Mouse (Mus musculus): ENCODE results near the gene Sept1. TPM values are rescaled to one million over a fixed set of nuclear protein-coding genes. Genes with fewer than 3 reads are reported as not detected.

Sept1 gene
- total and polyA plus RNA-seq, 2 experiments: 1.5 to 4.0 TPM

GRCm38 (mm10) chr7:127214981-127215871 is 17.7 kb downstream of the Sept1 start:
- Histone ChIP-seq H3K4me3 (ENCODE audit: insufficient read depth, low read depth, low read length) (peak overlapping the region; percentile 47), H3K27ac (replicated peaks; ENCODE audit: insufficient read depth, low read depth, low read length) (no peak overlapping the region), H3K9ac (ENCODE audit: low read depth, low read length) (peak overlapping the region; percentile 45), H3K79me2 (ENCODE audit: control insufficient read depth, insufficient read depth, low read length) (no peaks in the 10 kb centered on the region), H3K36me3 (ENCODE audit: control insufficient read depth, insufficient read depth, low read length) (no peaks in the 10 kb centered on the region), H3K4me1 (ENCODE audit: control insufficient read depth, insufficient read depth, low read length) (no peaks in the 10 kb centered on the region), H3K27me3 (ENCODE audit: control insufficient read depth, insufficient read depth, low read length) (no peaks in the 10 kb centered on the region)
- 25% methylated on average over 33 of the region's 33 CpGs for WGBS
- TF ChIP-seq POLR2A (IDR thresholded peaks at IDR 0.05; ENCODE audit: extremely low read depth, insufficient read depth, low read length): no peak
- TF ChIP-seq CTCF (IDR thresholded peaks at IDR 0.05; ENCODE audit: low read depth, low read length): peak; percentile 91
- DNase-seq (ENCODE audit: extremely low read depth, low read depth, low spot score): peak; percentile 58

GRCm38 (mm10) chr7:127214521-127214920 is 18.4 kb downstream of the Sept1 start:
- Histone ChIP-seq H3K27me3 (ENCODE audit: control insufficient read depth, insufficient read depth, low read length) (no peaks in the 10 kb centered on the region), H3K4me3 (ENCODE audit: insufficient read depth, low read depth, low read length) (peak overlapping the region; percentile 12; the same call in 1 of the 2 replicates), H3K36me3 (ENCODE audit: control insufficient read depth, insufficient read depth, low read length) (no peaks in the 10 kb centered on the region), H3K9ac (ENCODE audit: low read depth, low read length) (peak overlapping the region; percentile 7; the same call in 1 of the 2 replicates), H3K27ac (replicated peaks; ENCODE audit: insufficient read depth, low read depth, low read length) (no peak overlapping the region), H3K79me2 (ENCODE audit: control insufficient read depth, insufficient read depth, low read length) (no peaks in the 10 kb centered on the region), H3K4me1 (ENCODE audit: control insufficient read depth, insufficient read depth, low read length) (no peaks in the 10 kb centered on the region)
- TF ChIP-seq CTCF (IDR thresholded peaks at IDR 0.05; ENCODE audit: low read depth, low read length) (no peak), POLR2A (IDR thresholded peaks at IDR 0.05; ENCODE audit: extremely low read depth, insufficient read depth, low read length) (no peak)
- 72% methylated on average over 21 of the region's 21 CpGs for WGBS
- DNase-seq (ENCODE audit: extremely low read depth, low read depth, low spot score): no peak

- Histone ChIP-seq H3K4me3 (ENCODE audit: insufficient read depth, low read depth, low read length) (no peak overlapping the region), H3K27me3 (ENCODE audit: control insufficient read depth, insufficient read depth, low read length) (no peaks in the 10 kb centered on the region), H3K36me3 (ENCODE audit: control insufficient read depth, insufficient read depth, low read length) (no peaks in the 10 kb centered on the region), H3K9ac (ENCODE audit: low read depth, low read length) (no peak overlapping the region), H3K4me1 (ENCODE audit: control insufficient read depth, insufficient read depth, low read length) (no peaks in the 10 kb centered on the region), H3K27ac (replicated peaks; ENCODE audit: insufficient read depth, low read depth, low read length) (no peak overlapping the region), H3K79me2 (ENCODE audit: control insufficient read depth, insufficient read depth, low read length) (no peaks in the 10 kb centered on the region)
- 71% methylated on average over 12 of the region's 12 CpGs for WGBS
- DNase-seq (ENCODE audit: extremely low read depth, low read depth, low spot score): no peak
- TF ChIP-seq POLR2A (IDR thresholded peaks at IDR 0.05; ENCODE audit: extremely low read depth, insufficient read depth, low read length): no peak
- peak; percentile 23; the same call in 1 of the 2 replicates for TF ChIP-seq CTCF (IDR thresholded peaks at IDR 0.05; ENCODE audit: low read depth, low read length)
Observed at GRCm38 (mm10) chr7:127213930-127214329, 19.0 kb downstream of the Sept1 start.

- DNase-seq (ENCODE audit: extremely low read depth, low read depth, low spot score): peak; percentile 38
- no peaks in the 10 kb centered on the region for H3K4me1 ChIP-seq (ENCODE audit: control insufficient read depth, insufficient read depth, low read length)
- WGBS: 45% methylated on average over 7 of the region's 7 CpGs
Observed at GRCm38 (mm10) chr7:127213485-127213884, 19.4 kb downstream of the Sept1 start.

GRCm38 (mm10) chr7:127212432-127213250 is 20.3 kb downstream of the Sept1 start:
- Histone ChIP-seq H3K4me1 (ENCODE audit: control insufficient read depth, insufficient read depth, low read length) (no peaks in the 10 kb centered on the region), H3K27ac (replicated peaks; ENCODE audit: insufficient read depth, low read depth, low read length) (no peak overlapping the region), H3K9ac (ENCODE audit: low read depth, low read length) (no peak overlapping the region), H3K79me2 (ENCODE audit: control insufficient read depth, insufficient read depth, low read length) (peaks cover 5% of the 10 kb centered on the region), H3K36me3 (ENCODE audit: control insufficient read depth, insufficient read depth, low read length) (no peaks in the 10 kb centered on the region), H3K27me3 (ENCODE audit: control insufficient read depth, insufficient read depth, low read length) (no peaks in the 10 kb centered on the region), H3K4me3 (ENCODE audit: insufficient read depth, low read depth, low read length) (no peak overlapping the region)
- WGBS: 87% methylated on average over 12 of the region's 12 CpGs
- no peak for TF ChIP-seq POLR2A (IDR thresholded peaks at IDR 0.05; ENCODE audit: extremely low read depth, insufficient read depth, low read length)
- TF ChIP-seq CTCF (IDR thresholded peaks at IDR 0.05; ENCODE audit: low read depth, low read length): no peak
- no peak for DNase-seq (ENCODE audit: extremely low read depth, low read depth, low spot score)

More at GRCm38 (mm10) chr7:127213485-127213884, 19.4 kb downstream of the Sept1 start:
- no peak overlapping the region for H3K4me3 ChIP-seq (ENCODE audit: insufficient read depth, low read depth, low read length)
- TF ChIP-seq CTCF (IDR thresholded peaks at IDR 0.05; ENCODE audit: low read depth, low read length) (peak; percentile 59), POLR2A (IDR thresholded peaks at IDR 0.05; ENCODE audit: extremely low read depth, insufficient read depth, low read length) (no peak)
- no peak overlapping the region for H3K27ac ChIP-seq (replicated peaks; ENCODE audit: insufficient read depth, low read depth, low read length)
- no peaks in the 10 kb centered on the region for H3K27me3 ChIP-seq (ENCODE audit: control insufficient read depth, insufficient read depth, low read length)
- no peaks in the 10 kb centered on the region for H3K36me3 ChIP-seq (ENCODE audit: control insufficient read depth, insufficient read depth, low read length)
- H3K9ac ChIP-seq (ENCODE audit: low read depth, low read length): no peak overlapping the region
- H3K79me2 ChIP-seq (ENCODE audit: control insufficient read depth, insufficient read depth, low read length): no peaks in the 10 kb centered on the region

Data from liver, adult 2 months (tissue).